Mouse (Mus musculus): ENCODE measurements at regions not wholly inside any gene's neighbourhood (a gene's known extent, or its start where the extent isn't known, plus 50 kb on each side); places are given as distances from the start of the nearest gene placed in this dataset.
"Not testable (repeated sequence)": the region's sequence is repeated elsewhere in the genome, so short reads cannot be mapped to it uniquely, and the experiment has no call there.

DNA sequence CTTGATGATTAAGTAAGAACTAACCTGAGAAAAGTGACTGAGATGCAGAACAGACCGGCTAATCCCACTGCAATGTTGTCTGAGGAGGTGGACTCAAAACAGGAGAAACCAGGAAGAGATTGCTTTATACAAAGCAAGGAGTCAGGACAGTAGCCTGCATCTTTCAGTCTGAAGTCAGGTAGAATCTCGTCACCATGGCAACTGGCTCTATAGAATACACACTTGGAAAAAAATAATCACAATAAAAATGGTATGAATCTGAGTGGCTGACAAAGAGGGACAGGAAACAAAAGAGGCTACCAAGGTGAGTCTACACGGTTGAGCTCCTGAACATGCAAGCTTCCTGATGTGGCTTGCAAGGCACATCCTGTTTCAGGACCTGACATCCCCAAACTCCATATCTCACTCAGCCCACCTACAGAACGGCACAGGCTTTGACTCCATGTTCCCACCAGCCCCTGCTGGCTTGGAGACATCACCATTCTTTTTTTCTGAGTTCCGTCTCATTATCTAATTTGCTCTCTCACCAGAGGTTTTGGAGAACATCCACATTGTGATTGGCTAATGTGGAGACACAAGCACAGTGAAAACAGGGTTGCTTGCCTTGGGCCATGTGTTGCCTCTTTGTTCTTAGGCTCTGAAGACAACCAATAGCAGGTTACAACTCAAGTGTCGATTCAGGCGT lies 179.7 kb upstream of the Map1b start:
- 72% methylated on average over 7 of the region's 7 CpGs for WGBS
- H3K9ac ChIP-seq, result no peak overlapping the region
- no peak for ATAC-seq
- no peaks in the 10 kb centered on the region for H3K36me3 ChIP-seq
- no peaks in the 10 kb centered on the region for H3K27me3 ChIP-seq (replicated peaks)
- H3K9me3 ChIP-seq, result no peaks in the 10 kb centered on the region
- no peak overlapping the region for H3K4me3 ChIP-seq (replicated peaks)
- H3K4me2 ChIP-seq (replicated peaks), result no peak overlapping the region
- H3K4me1 ChIP-seq (replicated peaks), result no peaks in the 10 kb centered on the region
- H3K27ac ChIP-seq, result no peak overlapping the region

DNA sequence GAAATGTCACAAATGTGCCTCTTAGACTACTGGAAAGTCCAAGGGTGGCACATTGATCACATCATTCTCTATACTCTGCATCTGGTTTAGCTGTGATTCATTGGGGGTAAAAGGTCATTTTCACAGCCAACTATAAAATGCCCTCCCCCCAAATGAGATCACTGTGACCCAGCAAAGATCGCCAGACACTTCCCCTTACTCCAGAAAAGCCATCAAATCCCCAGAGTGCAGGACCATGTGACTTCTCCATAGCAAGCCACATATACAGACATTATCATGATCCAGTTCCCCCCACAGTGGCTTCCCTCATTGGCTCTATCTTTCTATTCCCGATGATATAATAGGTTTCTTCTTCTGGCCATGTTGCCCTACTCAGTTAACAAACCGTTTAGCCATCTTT lies 163.6 kb upstream of the Map1b start:
- Histone ChIP-seq H3K9me3 (no peaks in the 10 kb centered on the region), H3K27ac (no peak overlapping the region), H3K27me3 (replicated peaks) (no peaks in the 10 kb centered on the region), H3K9ac (no peak overlapping the region), H3K4me1 (replicated peaks) (no peaks in the 10 kb centered on the region), H3K36me3 (no peaks in the 10 kb centered on the region), H3K4me2 (replicated peaks) (no peak overlapping the region), H3K4me3 (replicated peaks) (no peak overlapping the region)
- 73% methylated on average over 3 of the region's 3 CpGs for WGBS
- ATAC-seq, result no peak

DNA sequence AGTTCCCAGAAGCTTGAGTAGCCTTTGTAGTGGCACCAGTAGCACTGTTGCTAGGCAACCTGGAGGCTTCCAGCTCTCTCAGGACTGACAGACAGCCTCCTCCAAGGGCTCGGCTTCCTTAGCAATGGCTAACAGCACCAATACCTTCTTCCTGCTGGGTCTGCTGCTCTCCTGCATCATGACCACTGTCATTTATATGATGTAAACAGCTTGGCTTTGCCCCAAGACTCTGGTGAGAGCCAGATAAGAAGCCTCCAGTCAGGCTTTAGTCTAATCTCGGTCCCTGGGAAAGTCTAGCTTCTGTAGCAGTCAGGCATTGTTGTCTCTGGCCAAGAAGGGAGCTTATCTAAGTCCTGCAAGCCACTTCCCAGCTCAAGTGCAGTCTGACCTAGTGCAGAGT lies 163.1 kb upstream of the Map1b start:
- H3K9ac ChIP-seq, result no peak overlapping the region
- H3K27me3 ChIP-seq (replicated peaks), result no peaks in the 10 kb centered on the region
- H3K4me3 ChIP-seq (replicated peaks), result no peak overlapping the region
- H3K4me1 ChIP-seq (replicated peaks), result no peaks in the 10 kb centered on the region
- WGBS, result 22% methylated on average over 2 of the region's 2 CpGs
- H3K27ac ChIP-seq, result no peak overlapping the region
- no peaks in the 10 kb centered on the region for H3K36me3 ChIP-seq
- H3K4me2 ChIP-seq (replicated peaks), result no peak overlapping the region
- no peaks in the 10 kb centered on the region for H3K9me3 ChIP-seq
- ATAC-seq, result no peak

DNA sequence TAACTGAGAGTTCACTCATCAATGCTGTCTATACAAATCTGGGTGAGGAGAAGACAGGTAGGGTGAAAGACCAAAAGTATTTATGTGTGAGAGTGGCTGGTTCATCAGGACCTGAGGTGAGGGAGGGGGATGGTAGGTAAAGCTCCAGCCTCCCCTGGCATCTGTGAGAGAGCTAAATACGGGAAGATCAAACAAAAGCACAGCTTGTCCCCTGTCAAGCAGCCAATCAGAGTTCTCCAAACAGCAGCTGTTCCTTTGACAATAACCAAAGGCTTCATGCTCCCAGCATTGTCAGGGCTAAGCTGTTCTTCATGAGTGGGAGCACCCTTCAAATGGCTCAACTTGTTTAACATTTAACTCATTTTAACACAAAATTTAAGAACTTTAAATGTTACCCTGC lies 160.1 kb upstream of the Map1b start:
- no peaks in the 10 kb centered on the region for H3K36me3 ChIP-seq
- H3K9me3 ChIP-seq, result no peaks in the 10 kb centered on the region
- H3K9ac ChIP-seq, result no peak overlapping the region
- H3K27ac ChIP-seq, result no peak overlapping the region
- no peak overlapping the region for H3K4me3 ChIP-seq (replicated peaks)
- ATAC-seq, result no peak
- 7% methylated on average over 1 of the region's 1 CpGs for WGBS
- H3K4me1 ChIP-seq (replicated peaks), result no peaks in the 10 kb centered on the region
- no peaks in the 10 kb centered on the region for H3K27me3 ChIP-seq (replicated peaks)
- H3K4me2 ChIP-seq (replicated peaks), result no peak overlapping the region

DNA sequence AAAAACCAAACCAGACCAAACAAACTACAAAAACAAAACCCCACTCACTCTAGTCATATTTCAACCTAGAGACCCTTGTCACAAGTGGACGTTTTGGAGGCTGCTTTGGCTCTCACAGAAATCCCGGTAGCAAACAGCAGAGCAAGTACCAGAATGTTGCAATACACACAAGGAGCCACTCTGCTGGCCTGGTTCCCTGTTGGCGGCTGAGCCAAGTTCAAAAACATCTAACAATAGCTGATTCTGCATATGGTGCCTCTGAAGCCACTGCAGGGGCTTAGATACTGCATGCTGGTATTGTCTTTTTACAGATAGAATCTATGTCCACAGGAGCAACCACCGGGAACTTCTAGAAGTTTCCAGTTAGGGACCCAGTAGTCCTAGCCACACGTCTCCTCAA lies 159.6 kb upstream of the Map1b start:
- Histone ChIP-seq H3K9me3 (no peaks in the 10 kb centered on the region), H3K36me3 (no peaks in the 10 kb centered on the region), H3K9ac (no peak overlapping the region), H3K27ac (no peak overlapping the region), H3K4me2 (replicated peaks) (no peak overlapping the region), H3K4me1 (replicated peaks) (no peaks in the 10 kb centered on the region), H3K27me3 (replicated peaks) (no peaks in the 10 kb centered on the region), H3K4me3 (replicated peaks) (no peak overlapping the region)
- ATAC-seq, result no peak
- 73% methylated on average over 5 of the region's 5 CpGs for WGBS

DNA sequence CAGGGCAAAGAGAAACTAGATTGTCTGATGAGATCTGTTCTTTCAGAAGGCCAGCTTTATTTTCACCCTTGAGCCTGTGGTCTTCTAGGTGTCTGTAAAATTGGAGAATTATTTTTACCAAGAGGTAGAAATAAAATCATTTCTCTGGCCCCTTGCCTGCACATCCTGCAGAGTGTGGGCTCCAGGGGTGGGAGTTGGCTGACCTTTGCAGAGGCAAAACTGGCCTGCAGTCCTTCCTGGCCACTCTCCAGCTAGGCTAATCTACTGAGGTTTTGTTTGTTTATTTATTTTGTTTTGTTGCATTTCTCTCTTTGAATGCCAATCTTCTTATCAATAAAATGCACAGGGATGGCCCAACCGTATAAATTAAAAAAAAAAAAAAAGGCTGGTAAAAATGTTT lies 156.4 kb upstream of the Map1b start:
- Histone ChIP-seq H3K9ac (no peak overlapping the region), H3K9me3 (no peaks in the 10 kb centered on the region), H3K4me3 (replicated peaks) (no peak overlapping the region), H3K27ac (no peak overlapping the region), H3K27me3 (replicated peaks) (no peaks in the 10 kb centered on the region), H3K36me3 (no peaks in the 10 kb centered on the region), H3K4me2 (replicated peaks) (no peak overlapping the region), H3K4me1 (replicated peaks) (no peaks in the 10 kb centered on the region)
- no peak for ATAC-seq
- WGBS, result 63% methylated on average over 1 of the region's 1 CpGs

DNA sequence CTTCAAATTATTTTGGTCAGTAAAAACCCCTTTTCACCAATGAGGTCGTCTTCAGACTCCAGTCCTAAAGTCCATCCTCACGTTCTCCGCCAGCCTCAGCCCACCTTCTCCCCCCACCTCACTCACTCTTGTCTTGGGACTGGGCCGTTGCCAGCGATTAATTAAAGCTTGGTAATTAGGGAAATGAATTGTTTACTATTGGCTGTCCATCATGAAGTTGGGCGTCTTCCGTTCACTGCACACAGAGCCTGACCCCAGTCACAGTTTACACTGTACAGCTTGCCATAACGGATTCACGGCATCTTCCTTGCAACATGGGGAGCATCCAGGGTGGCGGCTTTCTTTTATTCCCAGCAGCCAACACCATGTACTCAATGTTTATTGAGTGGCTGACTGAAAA lies 155.4 kb upstream of the Map1b start:
- ATAC-seq, result no peak
- 70% methylated on average over 10 of the region's 10 CpGs for WGBS
- Histone ChIP-seq H3K4me3 (replicated peaks) (no peak overlapping the region), H3K9ac (no peak overlapping the region), H3K4me1 (replicated peaks) (no peaks in the 10 kb centered on the region), H3K27ac (no peak overlapping the region), H3K27me3 (replicated peaks) (no peaks in the 10 kb centered on the region), H3K4me2 (replicated peaks) (no peak overlapping the region), H3K36me3 (no peaks in the 10 kb centered on the region), H3K9me3 (no peaks in the 10 kb centered on the region)

DNA sequence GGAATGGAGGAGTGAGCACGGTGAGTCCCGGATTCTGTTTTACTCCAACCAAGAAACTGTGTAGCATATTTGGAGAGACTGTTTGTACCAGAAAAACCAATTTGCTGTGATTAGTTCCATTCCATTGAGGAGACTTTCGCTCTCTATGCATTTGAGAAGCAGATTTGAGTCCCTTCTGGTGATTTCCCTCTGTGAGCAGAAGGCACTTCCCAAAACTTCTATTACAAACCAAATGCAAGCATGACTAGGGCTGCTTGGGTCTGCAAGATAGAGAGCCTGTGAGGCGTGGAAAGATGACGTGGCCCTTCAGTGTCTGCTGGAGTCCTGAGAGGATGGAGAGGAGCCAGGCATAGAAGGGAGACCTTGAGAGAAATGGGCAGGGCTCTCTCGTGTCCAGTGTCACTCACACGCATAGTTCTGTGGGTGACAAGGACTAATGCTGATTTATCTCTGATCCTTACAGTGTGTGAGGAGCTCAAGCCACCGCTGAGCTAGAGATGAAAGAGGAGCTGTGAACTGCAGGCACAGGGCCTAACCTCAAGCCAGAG lies 153.7 kb upstream of the Map1b start:
- Histone ChIP-seq H3K36me3 (no peaks in the 10 kb centered on the region), H3K4me1 (replicated peaks) (no peaks in the 10 kb centered on the region), H3K27me3 (replicated peaks) (no peaks in the 10 kb centered on the region), H3K4me3 (replicated peaks) (no peak overlapping the region), H3K27ac (no peak overlapping the region), H3K9ac (no peak overlapping the region), H3K9me3 (no peaks in the 10 kb centered on the region), H3K4me2 (replicated peaks) (no peak overlapping the region)
- no peak for ATAC-seq
- WGBS, result 78% methylated on average over 8 of the region's 8 CpGs

DNA sequence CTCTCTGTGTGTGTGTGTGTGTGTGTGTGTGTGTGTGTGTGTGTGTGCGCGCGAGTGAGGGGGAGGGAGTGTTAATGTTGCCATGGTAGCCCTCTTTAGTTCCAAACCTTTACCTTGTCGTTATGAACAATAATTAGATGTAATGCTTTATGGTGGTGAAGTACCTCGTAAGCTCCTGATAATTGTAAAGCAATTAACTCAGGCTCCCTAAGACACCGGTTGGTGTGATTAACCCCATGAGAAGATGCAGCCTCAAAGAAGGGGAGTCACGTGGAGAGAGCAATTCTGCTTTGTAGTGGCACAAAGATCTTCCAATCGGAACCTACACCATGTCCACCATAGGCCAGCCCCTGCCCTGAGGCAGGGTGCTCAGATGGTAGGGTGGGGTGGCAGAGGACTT lies 152.3 kb upstream of the Map1b start:
- Histone ChIP-seq H3K9ac (no peak overlapping the region), H3K27me3 (replicated peaks) (no peaks in the 10 kb centered on the region), H3K36me3 (no peaks in the 10 kb centered on the region), H3K4me1 (replicated peaks) (no peaks in the 10 kb centered on the region), H3K4me3 (replicated peaks) (no peak overlapping the region), H3K4me2 (replicated peaks) (no peak overlapping the region), H3K27ac (no peak overlapping the region), H3K9me3 (no peaks in the 10 kb centered on the region)
- 61% methylated on average over 8 of the region's 8 CpGs for WGBS
- no peak for ATAC-seq

DNA sequence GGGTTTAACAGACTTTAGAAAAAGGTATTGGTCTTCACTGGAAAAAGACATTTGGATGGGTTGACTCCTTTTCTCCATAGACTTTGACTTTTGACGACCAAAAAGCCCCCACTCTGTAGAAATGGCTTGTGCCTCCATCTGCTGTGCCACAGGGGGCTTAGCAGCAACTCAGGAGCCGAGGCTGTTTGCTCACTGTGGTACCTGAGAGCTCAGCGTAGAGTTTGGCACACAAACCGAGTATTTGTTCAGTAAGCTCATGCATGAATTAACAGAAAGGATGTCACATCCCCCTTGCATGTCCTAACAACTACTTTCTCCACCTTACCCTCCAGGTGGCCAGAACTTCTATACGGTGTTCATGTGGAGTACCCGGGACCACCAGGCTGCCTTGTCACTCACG lies 149.7 kb upstream of the Map1b start:
- Histone ChIP-seq H3K4me2 (replicated peaks) (no peak overlapping the region), H3K27me3 (replicated peaks) (no peaks in the 10 kb centered on the region), H3K9me3 (no peaks in the 10 kb centered on the region), H3K4me1 (replicated peaks) (no peaks in the 10 kb centered on the region), H3K27ac (no peak overlapping the region), H3K4me3 (replicated peaks) (no peak overlapping the region), H3K9ac (no peak overlapping the region), H3K36me3 (no peaks in the 10 kb centered on the region)
- 74% methylated on average over 7 of the region's 7 CpGs for WGBS
- no peak for ATAC-seq

DNA sequence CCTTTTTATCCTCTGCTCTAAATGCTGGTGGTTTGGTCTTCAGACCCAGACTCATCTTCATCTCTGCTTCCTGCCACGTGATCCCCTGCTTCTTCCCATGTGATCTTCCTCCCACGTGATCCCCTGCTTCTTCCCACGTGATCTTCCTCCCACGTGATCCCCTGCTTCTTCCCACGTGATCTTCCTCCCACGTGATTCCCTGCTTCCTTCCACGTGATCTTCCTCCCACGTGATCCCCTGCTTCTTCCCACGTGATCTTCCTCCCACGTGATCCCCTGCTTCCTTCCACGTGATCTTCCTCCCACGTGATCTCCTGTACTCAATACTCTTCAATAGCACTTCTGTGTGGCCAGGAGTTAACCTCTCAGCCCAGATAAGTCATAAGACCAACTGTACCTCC lies 147.1 kb upstream of the Map1b start:
- WGBS, result 90% methylated on average over 12 of the region's 12 CpGs

DNA sequence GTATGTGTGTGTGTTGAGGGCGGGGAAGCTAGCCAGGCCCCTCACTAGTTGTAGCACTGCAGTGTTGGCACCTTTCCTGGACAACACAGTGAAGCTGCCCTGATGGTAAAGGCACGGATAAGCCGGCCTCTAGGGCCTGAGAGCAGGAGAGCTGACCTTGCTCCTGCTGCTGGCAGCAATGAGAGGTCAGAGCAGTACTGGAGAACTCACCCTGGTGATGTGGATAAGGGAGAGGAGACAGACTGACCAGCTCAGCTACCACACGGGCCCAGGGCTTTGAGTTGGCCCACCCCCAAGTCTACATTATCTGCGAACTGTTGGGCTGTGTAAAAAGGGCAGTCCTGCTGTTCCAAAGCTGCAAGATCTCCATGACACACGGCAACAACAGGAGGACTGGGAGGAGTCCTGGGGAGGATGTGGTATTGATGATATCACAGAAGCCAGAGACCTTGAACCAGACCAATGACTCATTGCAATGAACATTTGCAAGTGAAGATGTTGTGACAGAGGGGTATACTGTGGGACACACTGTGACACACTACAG lies 131.4 kb upstream of the Map1b start:
- H3K4me1 ChIP-seq (replicated peaks), result no peaks in the 10 kb centered on the region
- H3K9me3 ChIP-seq, result no peaks in the 10 kb centered on the region
- no peak overlapping the region for H3K4me2 ChIP-seq (replicated peaks)
- no peak overlapping the region for H3K9ac ChIP-seq
- no peak overlapping the region for H3K27ac ChIP-seq
- no peaks in the 10 kb centered on the region for H3K27me3 ChIP-seq (replicated peaks)
- H3K36me3 ChIP-seq, result no peaks in the 10 kb centered on the region
- no peak for ATAC-seq
- no peak overlapping the region for H3K4me3 ChIP-seq (replicated peaks)
- WGBS, result 70% methylated on average over 6 of the region's 6 CpGs

More for the DNA sequence above, 147.1 kb upstream of the Map1b start:
- not testable (repeated sequence) for H3K27ac ChIP-seq; H3K9me3 ChIP-seq; H3K4me2 ChIP-seq (replicated peaks); H3K4me1 ChIP-seq (replicated peaks); ATAC-seq; H3K4me3 ChIP-seq (replicated peaks); H3K36me3 ChIP-seq; H3K27me3 ChIP-seq (replicated peaks); H3K9ac ChIP-seq

DNA sequence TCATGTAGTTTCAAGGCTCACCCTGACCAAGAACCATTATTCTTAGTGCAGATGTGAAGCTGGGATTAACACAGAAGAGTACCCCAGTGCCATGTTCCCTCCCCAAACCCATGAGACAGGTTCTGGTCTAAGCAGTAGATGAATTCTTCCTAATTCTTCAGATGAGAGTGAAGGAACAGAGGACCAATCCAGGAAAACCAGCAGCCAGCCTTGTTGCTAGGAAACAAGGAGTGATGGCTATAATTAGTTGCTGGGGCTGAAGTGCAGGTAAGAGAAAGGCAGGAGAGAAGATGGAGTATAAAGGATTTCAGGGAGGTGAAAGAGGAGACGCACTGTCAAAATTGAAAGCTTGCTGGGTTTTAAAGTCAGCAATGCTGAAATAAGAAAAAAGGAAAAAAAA lies 128.4 kb upstream of the Map1b start:
- Histone ChIP-seq H3K4me2 (replicated peaks) (no peak overlapping the region), H3K27ac (no peak overlapping the region), H3K36me3 (no peaks in the 10 kb centered on the region), H3K9me3 (no peaks in the 10 kb centered on the region), H3K4me3 (replicated peaks) (no peak overlapping the region), H3K9ac (no peak overlapping the region), H3K4me1 (replicated peaks) (no peaks in the 10 kb centered on the region), H3K27me3 (replicated peaks) (no peaks in the 10 kb centered on the region)
- ATAC-seq, result no peak
- WGBS, result 82% methylated on average over 1 of the region's 1 CpGs
